Comparison of ENCODE assay signal across 8 mouse cellular contexts in the genomic region with DNA sequence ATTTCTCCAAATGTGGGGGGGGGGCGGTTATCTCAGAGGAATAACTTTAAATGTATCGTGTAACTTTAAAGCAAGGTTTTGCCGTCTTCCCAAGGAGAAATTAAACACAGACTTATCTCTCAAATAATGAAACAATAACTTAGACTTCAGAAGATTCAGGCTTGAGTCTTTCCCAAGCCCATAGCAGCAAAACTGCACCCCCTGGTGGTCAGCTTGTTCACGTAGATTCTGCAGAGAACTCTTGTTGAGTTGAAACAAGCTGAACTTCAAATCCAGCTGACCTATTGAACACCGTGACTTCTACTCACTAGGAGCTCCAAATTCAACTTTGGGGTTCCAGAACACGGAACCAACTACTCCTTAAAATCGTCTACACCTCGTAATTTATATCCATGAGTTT. TPM values are rescaled to one million over a fixed set of nuclear protein-coding genes. Genes with fewer than 3 reads are reported as not detected.
DNase-seq lines count a peak whose midpoint lies in the region; ATAC-seq and TF ChIP-seq lines count a peak whose summit lies in the region.

No protein-coding gene starts in this region.

- peaks cover 8% of the 10 kb centered on the region for H3K27me3 ChIP-seq in spleen, adult 2 months (ENCODE audit: control insufficient read depth, insufficient read depth, low read length)

- 24% methylated on average over 8 of the region's 8 CpGs for WGBS in spleen, adult 2 months

- no peak for ATAC-seq in activated CD4-positive, CD25-positive, alpha-beta regulatory T cell, adult 4 months

- peaks cover 4% of the 10 kb centered on the region; the same call in 1 of the 2 replicates for H3K4me1 ChIP-seq in spleen, adult 2 months (ENCODE audit: control insufficient read depth, insufficient read depth, insufficient read length)

- no peaks in the 10 kb centered on the region for H3K36me3 ChIP-seq in spleen, adult 2 months (ENCODE audit: control insufficient read depth, insufficient read depth, low read length)

- peak; percentile 50; the same call in 1 of the 2 replicates for TF ChIP-seq CTCF in spleen, adult 2 months (IDR thresholded peaks at IDR 0.05; ENCODE audit: extremely low read depth, insufficient read depth, insufficient read length, insufficient replicate concordance)

- peak; percentile 15 for DNase-seq in 416B (ENCODE audit: low read depth)
- DNase-seq in Muller cell, postnatal 12 days (ENCODE audit: inconsistent ontology term): peak; percentile 56
- DNase-seq in cerebellum, postnatal 10 days: peak; percentile 94 to 96
- peak; percentile 33 for DNase-seq in gastrocnemius, postnatal 25 days
- peak; percentile 59 for DNase-seq in layer of hippocampus, adult 9-10 months (ENCODE audit: low spot score)
- peak; percentile 92 for DNase-seq in lung, postnatal 36 days
- peak; percentile 31 to 69 for DNase-seq in spleen, adult 2 months (ENCODE audit: low read depth in 1 of 2, low spot score in 2 of 2)

- no peak overlapping the region for H3K4me3 ChIP-seq in spleen, adult 2 months (ENCODE audit: extremely low read depth, insufficient read depth, insufficient read length)

- TF ChIP-seq POLR2A in spleen, adult 2 months (IDR thresholded peaks at IDR 0.05; ENCODE audit: low read depth, low read length): no peak

- no peak overlapping the region for H3K27ac ChIP-seq in spleen, adult 2 months (ENCODE audit: insufficient read depth, low read length)

RNA-seq across cellular contexts. Expression of a gene that starts 1.4 kb away (rescaled TPM):
- 1 to 10 TPM; 1.2 to 1.6 TPM for total RNA-seq in gastrocnemius, postnatal 25 days (2021)
- 0.30 and 0.34 TPM in 2 replicates for polyA plus RNA-seq in spleen, adult 2 months (2012; rRNA removed)
- under 1 TPM in 1 of 2 experiments, not detected in 1; 0.13 TPM for polyA plus RNA-seq in activated CD4-positive, CD25-positive, alpha-beta regulatory T cell, adult 4 months (2017; shearing (Covaris generic))

Comparison
In these comparisons a context has a peak if more than half of its experiments do, and no peak if none do; other contexts are left out.
1. DNase-seq: peak in every context shown above with its lines; median percentile 95 in cerebellum, postnatal 10 days; 92 in lung, postnatal 36 days; 59 in layer of hippocampus, adult 9-10 months; 56 in Muller cell, postnatal 12 days; 50 in spleen, adult 2 months; 33 in gastrocnemius, postnatal 25 days; 15 in 416B.